Mouse (Mus musculus): ENCODE measurements around the gene Adamtsl3. TPM values are rescaled to one million over a fixed set of nuclear protein-coding genes. Genes with fewer than 3 reads are reported as not detected.

Adamtsl3 gene
- polyA plus RNA-seq, 1 experiment from 2014 or later: 0.36 TPM

DNA sequence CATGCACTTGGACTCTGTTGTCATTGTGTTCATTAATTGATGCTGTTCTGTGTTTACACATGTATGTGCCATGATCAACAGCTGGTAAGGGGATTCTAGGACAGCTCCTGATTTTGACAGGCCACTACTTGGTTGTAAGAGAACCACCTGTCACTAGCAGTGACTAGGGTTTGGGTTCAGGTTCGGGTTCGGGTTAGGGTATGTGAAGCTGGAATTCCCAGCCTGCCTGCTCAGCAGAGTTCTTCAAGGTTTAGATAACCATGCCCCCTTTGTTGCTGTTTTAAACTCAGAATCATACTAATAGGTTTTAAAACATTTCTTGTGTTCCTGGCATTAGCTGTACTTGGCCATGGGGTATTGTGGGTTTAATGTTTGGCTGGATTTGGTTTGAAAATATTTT, 11.2 kb downstream of the Adamtsl3 start:
- no peak for ATAC-seq (replicated peaks; ENCODE audit: low FRiP score)

GRCm38 (mm10) chr7:82349796-82350195, 14.3 kb downstream of the Adamtsl3 start:
- H3K9me3 ChIP-seq (ENCODE audit: control insufficient read depth, low read length): no peaks in the 10 kb centered on the region
- no peak overlapping the region for H3K4me3 ChIP-seq (ENCODE audit: low read depth, low read length)
- ATAC-seq (replicated peaks; ENCODE audit: low FRiP score): no peak
- no peak overlapping the region for H3K9ac ChIP-seq (ENCODE audit: low read length)
- H3K27ac ChIP-seq (ENCODE audit: low read depth, low read length): no peak overlapping the region
- H3K36me3 ChIP-seq (ENCODE audit: control insufficient read depth, insufficient read depth, low read length): no peaks in the 10 kb centered on the region
- H3K4me1 ChIP-seq (replicated peaks; ENCODE audit: control insufficient read depth, insufficient read depth, low read length): no peaks in the 10 kb centered on the region
- 88% methylated on average over 7 of the region's 7 CpGs for WGBS
- H3K4me2 ChIP-seq (ENCODE audit: low read depth, low read length, severe bottlenecking): no peak overlapping the region
- DNase-seq (ENCODE audit: low spot score): no peak
- no peaks in the 10 kb centered on the region for H3K27me3 ChIP-seq (ENCODE audit: control insufficient read depth, insufficient read depth, low read length)

More for the DNA sequence above, 11.2 kb downstream of the Adamtsl3 start:
- no peak overlapping the region for H3K9ac ChIP-seq (ENCODE audit: low read length)
- H3K9me3 ChIP-seq (ENCODE audit: control insufficient read depth, low read length): no peaks in the 10 kb centered on the region
- 77% methylated on average over 2 of the region's 2 CpGs for WGBS
- H3K4me3 ChIP-seq (ENCODE audit: low read depth, low read length): no peak overlapping the region
- H3K4me2 ChIP-seq (ENCODE audit: low read depth, low read length, severe bottlenecking): no peak overlapping the region
- H3K27me3 ChIP-seq (ENCODE audit: control insufficient read depth, insufficient read depth, low read length): no peaks in the 10 kb centered on the region
- no peak for DNase-seq (ENCODE audit: low spot score)
- no peaks in the 10 kb centered on the region for H3K4me1 ChIP-seq (replicated peaks; ENCODE audit: control insufficient read depth, insufficient read depth, low read length)
- H3K36me3 ChIP-seq (ENCODE audit: control insufficient read depth, insufficient read depth, low read length): no peaks in the 10 kb centered on the region
- H3K27ac ChIP-seq (ENCODE audit: low read depth, low read length): no peak overlapping the region

DNA sequence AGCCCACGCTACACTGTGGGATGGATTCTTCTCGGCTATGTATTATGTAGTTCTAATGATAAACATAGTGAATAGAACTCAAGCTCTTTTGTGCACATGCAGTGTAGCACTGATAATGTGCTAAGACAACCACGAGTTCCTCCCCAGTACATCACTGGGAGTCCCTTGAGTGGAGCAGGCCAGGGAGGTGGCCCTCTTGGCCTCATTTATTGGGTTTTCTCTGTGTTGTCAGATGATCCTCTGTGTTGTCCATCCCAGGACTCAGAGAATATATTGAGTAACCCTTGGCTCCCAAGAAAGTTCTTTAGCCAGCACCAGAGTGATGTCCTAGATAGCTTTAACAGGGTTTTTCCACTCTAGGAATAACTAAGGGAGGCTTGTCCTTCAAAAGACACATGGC, 14.9 kb downstream of the Adamtsl3 start:
- no peak for ATAC-seq (replicated peaks; ENCODE audit: low FRiP score)
- H3K9me3 ChIP-seq (ENCODE audit: control insufficient read depth, low read length): no peaks in the 10 kb centered on the region
- H3K9ac ChIP-seq (ENCODE audit: low read length): no peak overlapping the region
- DNase-seq (ENCODE audit: low spot score): no peak
- H3K36me3 ChIP-seq (ENCODE audit: control insufficient read depth, insufficient read depth, low read length): no peaks in the 10 kb centered on the region
- H3K4me2 ChIP-seq (ENCODE audit: low read depth, low read length, severe bottlenecking): no peak overlapping the region
- no peak overlapping the region for H3K27ac ChIP-seq (ENCODE audit: low read depth, low read length)
- WGBS: 84% methylated on average over 3 of the region's 3 CpGs
- H3K27me3 ChIP-seq (ENCODE audit: control insufficient read depth, insufficient read depth, low read length): no peaks in the 10 kb centered on the region
- no peaks in the 10 kb centered on the region for H3K4me1 ChIP-seq (replicated peaks; ENCODE audit: control insufficient read depth, insufficient read depth, low read length)
- H3K4me3 ChIP-seq (ENCODE audit: low read depth, low read length): no peak overlapping the region

DNA sequence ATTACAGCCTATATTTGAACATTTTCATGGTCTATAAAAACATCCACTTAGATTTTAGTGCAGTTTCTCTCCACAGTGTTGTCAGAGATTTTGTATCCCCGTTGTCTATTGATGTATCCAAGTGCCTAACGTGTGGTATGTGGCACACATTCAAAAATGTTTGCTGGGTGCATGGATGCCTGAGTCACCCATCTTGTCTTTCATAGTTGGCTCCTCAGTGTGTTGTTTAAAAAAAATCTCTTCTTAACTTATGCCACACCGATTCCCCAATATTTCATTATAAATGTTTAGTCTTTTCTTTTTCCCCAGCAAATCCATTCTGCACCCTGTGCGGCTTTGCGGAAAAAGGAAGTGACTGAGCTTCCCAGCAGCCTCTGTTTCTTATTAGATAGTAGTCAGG, 23.7 kb downstream of the Adamtsl3 start:
- Histone ChIP-seq H3K4me2 (ENCODE audit: low read depth, low read length, severe bottlenecking) (no peak overlapping the region), H3K9me3 (ENCODE audit: control insufficient read depth, low read length) (no peaks in the 10 kb centered on the region), H3K9ac (ENCODE audit: low read length) (no peak overlapping the region), H3K27me3 (ENCODE audit: control insufficient read depth, insufficient read depth, low read length) (no peaks in the 10 kb centered on the region), H3K4me1 (replicated peaks; ENCODE audit: control insufficient read depth, insufficient read depth, low read length) (no peaks in the 10 kb centered on the region), H3K27ac (ENCODE audit: low read depth, low read length) (no peak overlapping the region), H3K4me3 (ENCODE audit: low read depth, low read length) (no peak overlapping the region), H3K36me3 (ENCODE audit: control insufficient read depth, insufficient read depth, low read length) (no peaks in the 10 kb centered on the region)
- 88% methylated on average over 5 of the region's 5 CpGs for whole genome bisulfite sequencing
- ATAC-seq (replicated peaks; ENCODE audit: low FRiP score) (no peak), DNase-seq (ENCODE audit: low spot score) (no peak)

DNA sequence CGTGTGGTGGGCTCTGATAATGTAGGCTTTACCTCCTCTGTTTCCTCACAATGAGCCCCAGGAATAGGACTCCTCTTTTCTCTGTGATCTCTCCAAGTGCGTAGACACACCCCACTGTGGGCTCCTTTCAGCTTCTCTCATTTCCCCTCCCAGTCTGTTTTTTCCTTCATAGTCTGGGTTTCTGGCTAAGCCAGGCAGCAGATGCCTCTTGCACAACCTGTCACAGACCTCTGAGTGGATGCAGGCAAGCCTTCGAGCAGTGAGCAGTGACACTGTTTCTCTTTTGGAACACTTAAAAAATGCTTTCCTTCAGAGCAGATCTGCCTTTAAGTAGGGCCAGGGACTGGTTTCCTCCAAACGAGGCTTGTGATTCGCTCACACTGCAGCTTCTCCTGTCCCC, 24.2 kb downstream of the Adamtsl3 start:
- ATAC-seq (replicated peaks; ENCODE audit: low FRiP score) (no peak), DNase-seq (ENCODE audit: low spot score) (no peak)
- Histone ChIP-seq H3K27ac (ENCODE audit: low read depth, low read length) (no peak overlapping the region), H3K4me3 (ENCODE audit: low read depth, low read length) (no peak overlapping the region), H3K4me1 (replicated peaks; ENCODE audit: control insufficient read depth, insufficient read depth, low read length) (no peaks in the 10 kb centered on the region), H3K9ac (ENCODE audit: low read length) (no peak overlapping the region), H3K36me3 (ENCODE audit: control insufficient read depth, insufficient read depth, low read length) (no peaks in the 10 kb centered on the region), H3K4me2 (ENCODE audit: low read depth, low read length, severe bottlenecking) (no peak overlapping the region), H3K27me3 (ENCODE audit: control insufficient read depth, insufficient read depth, low read length) (no peaks in the 10 kb centered on the region), H3K9me3 (ENCODE audit: control insufficient read depth, low read length) (no peaks in the 10 kb centered on the region)
- WGBS: 64% methylated on average over 5 of the region's 5 CpGs

DNA sequence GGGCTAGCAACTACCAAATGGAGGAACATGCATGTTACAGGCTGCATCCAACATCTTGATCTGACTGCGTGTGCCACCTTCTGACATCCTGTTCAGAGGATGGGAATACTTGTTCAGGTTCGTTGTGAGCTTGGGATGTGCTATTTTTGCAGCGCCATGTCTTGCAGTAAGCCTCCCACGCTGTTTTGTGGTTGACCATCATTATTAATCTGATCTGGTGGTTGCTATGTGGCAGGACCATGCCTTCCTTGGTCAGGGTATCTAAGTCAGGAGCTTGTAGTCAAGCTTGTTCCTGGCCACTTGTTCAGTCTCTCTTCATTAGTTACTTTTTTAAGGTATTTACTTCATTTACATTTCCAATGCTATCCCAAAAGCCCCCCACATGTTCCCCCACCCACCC, 24.7 kb downstream of the Adamtsl3 start:
- 93% methylated on average over 4 of the region's 4 CpGs for WGBS
- H3K4me1 ChIP-seq (replicated peaks; ENCODE audit: control insufficient read depth, insufficient read depth, low read length): no peaks in the 10 kb centered on the region
- H3K9me3 ChIP-seq (ENCODE audit: control insufficient read depth, low read length): no peaks in the 10 kb centered on the region
- no peak for ATAC-seq (replicated peaks; ENCODE audit: low FRiP score)
- H3K27ac ChIP-seq (ENCODE audit: low read depth, low read length): no peak overlapping the region
- H3K4me2 ChIP-seq (ENCODE audit: low read depth, low read length, severe bottlenecking): no peak overlapping the region
- H3K9ac ChIP-seq (ENCODE audit: low read length): no peak overlapping the region
- no peak overlapping the region for H3K4me3 ChIP-seq (ENCODE audit: low read depth, low read length)
- DNase-seq (ENCODE audit: low spot score): no peak
- H3K36me3 ChIP-seq (ENCODE audit: control insufficient read depth, insufficient read depth, low read length): no peaks in the 10 kb centered on the region
- no peaks in the 10 kb centered on the region for H3K27me3 ChIP-seq (ENCODE audit: control insufficient read depth, insufficient read depth, low read length)

- no peak for ATAC-seq (replicated peaks; ENCODE audit: low FRiP score)
- WGBS: 88% methylated on average over 5 of the region's 5 CpGs
Observed at GRCm38 (mm10) chr7:82361127-82361526, 25.6 kb downstream of the Adamtsl3 start.

GRCm38 (mm10) chr7:82364567-82364966, 29.1 kb downstream of the Adamtsl3 start:
- no peak overlapping the region for H3K4me3 ChIP-seq (ENCODE audit: low read depth, low read length)
- no peaks in the 10 kb centered on the region for H3K36me3 ChIP-seq (ENCODE audit: control insufficient read depth, insufficient read depth, low read length)
- no peak overlapping the region for H3K27ac ChIP-seq (ENCODE audit: low read depth, low read length)
- no peak for DNase-seq (ENCODE audit: low spot score)
- 90% methylated on average over 3 of the region's 3 CpGs for WGBS
- H3K4me2 ChIP-seq (ENCODE audit: low read depth, low read length, severe bottlenecking): no peak overlapping the region
- no peaks in the 10 kb centered on the region for H3K9me3 ChIP-seq (ENCODE audit: control insufficient read depth, low read length)
- no peak overlapping the region for H3K9ac ChIP-seq (ENCODE audit: low read length)
- no peak for ATAC-seq (replicated peaks; ENCODE audit: low FRiP score)
- H3K4me1 ChIP-seq (replicated peaks; ENCODE audit: control insufficient read depth, insufficient read depth, low read length): no peaks in the 10 kb centered on the region
- H3K27me3 ChIP-seq (ENCODE audit: control insufficient read depth, insufficient read depth, low read length): no peaks in the 10 kb centered on the region

More at GRCm38 (mm10) chr7:82361127-82361526, 25.6 kb downstream of the Adamtsl3 start:
- no peaks in the 10 kb centered on the region for H3K4me1 ChIP-seq (replicated peaks; ENCODE audit: control insufficient read depth, insufficient read depth, low read length)
- H3K36me3 ChIP-seq (ENCODE audit: control insufficient read depth, insufficient read depth, low read length): no peaks in the 10 kb centered on the region
- no peak overlapping the region for H3K4me3 ChIP-seq (ENCODE audit: low read depth, low read length)
- DNase-seq (ENCODE audit: low spot score): no peak
- H3K27ac ChIP-seq (ENCODE audit: low read depth, low read length): no peak overlapping the region
- no peaks in the 10 kb centered on the region for H3K9me3 ChIP-seq (ENCODE audit: control insufficient read depth, low read length)
- no peak overlapping the region for H3K9ac ChIP-seq (ENCODE audit: low read length)
- no peak overlapping the region for H3K4me2 ChIP-seq (ENCODE audit: low read depth, low read length, severe bottlenecking)
- H3K27me3 ChIP-seq (ENCODE audit: control insufficient read depth, insufficient read depth, low read length): no peaks in the 10 kb centered on the region

DNA sequence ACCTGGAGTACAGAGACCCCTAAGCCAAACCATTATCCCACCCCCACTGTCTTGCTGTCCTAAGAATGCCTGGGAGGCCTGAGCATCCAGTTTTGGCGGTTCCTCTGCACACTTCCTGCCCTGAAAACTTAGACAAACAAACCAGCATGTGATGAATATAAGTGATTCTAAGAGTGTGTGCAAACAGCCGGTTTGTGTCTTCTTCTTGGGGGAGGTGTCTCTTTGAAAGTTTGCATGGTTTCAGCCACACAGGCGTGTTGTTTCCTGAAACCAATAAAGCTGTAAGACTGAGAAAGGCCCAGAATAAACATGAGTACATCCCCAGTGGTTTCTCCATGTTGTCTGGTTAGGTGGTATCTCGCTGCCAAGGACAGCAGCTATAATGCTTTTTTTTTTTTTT, 30.6 kb downstream of the Adamtsl3 start:
- no peak overlapping the region for H3K27ac ChIP-seq (ENCODE audit: low read depth, low read length)
- H3K4me3 ChIP-seq (ENCODE audit: low read depth, low read length): no peak overlapping the region
- DNase-seq (ENCODE audit: low spot score) (no peak), ATAC-seq (replicated peaks; ENCODE audit: low FRiP score) (no peak)
- no peak overlapping the region for H3K9ac ChIP-seq (ENCODE audit: low read length)
- H3K4me1 ChIP-seq (replicated peaks; ENCODE audit: control insufficient read depth, insufficient read depth, low read length): no peaks in the 10 kb centered on the region
- no peaks in the 10 kb centered on the region for H3K36me3 ChIP-seq (ENCODE audit: control insufficient read depth, insufficient read depth, low read length)
- no peak overlapping the region for H3K4me2 ChIP-seq (ENCODE audit: low read depth, low read length, severe bottlenecking)
- 79% methylated on average over 4 of the region's 4 CpGs for WGBS
- no peaks in the 10 kb centered on the region for H3K27me3 ChIP-seq (ENCODE audit: control insufficient read depth, insufficient read depth, low read length)
- H3K9me3 ChIP-seq (ENCODE audit: control insufficient read depth, low read length): no peaks in the 10 kb centered on the region
